Mouse (Mus musculus): Measurements from ENCODE around the gene Ywhaq.

GRCm38 (mm10) chr12:21431039-21431438, 13.6 kb upstream of the Ywhaq start:
- TF ChIP-seq CTCF (IDR thresholded peaks at IDR 0.05; ENCODE audit: borderline replicate concordance, extremely low read depth, insufficient read depth, insufficient read length) (no peak), POLR2A (IDR thresholded peaks at IDR 0.05; ENCODE audit: borderline replicate concordance, extremely low read depth, insufficient read depth, insufficient read length, poor library complexity, severe bottlenecking) (no peak)
